Mouse (Mus musculus): Measurements from ENCODE around the gene Auh.
A peak's percentile ranks its signal among the peaks of the same experiment; 100 is the strongest.

Gene Auh

GRCm38 (mm10) chr13:52929209-52930171 is at the start of gene Auh:
TSS of gene Auh (minus strand) at chr13:52929681.
- peak; percentile 91 for DNase-seq (ENCODE audit: low read depth, low spot score)

DNA sequence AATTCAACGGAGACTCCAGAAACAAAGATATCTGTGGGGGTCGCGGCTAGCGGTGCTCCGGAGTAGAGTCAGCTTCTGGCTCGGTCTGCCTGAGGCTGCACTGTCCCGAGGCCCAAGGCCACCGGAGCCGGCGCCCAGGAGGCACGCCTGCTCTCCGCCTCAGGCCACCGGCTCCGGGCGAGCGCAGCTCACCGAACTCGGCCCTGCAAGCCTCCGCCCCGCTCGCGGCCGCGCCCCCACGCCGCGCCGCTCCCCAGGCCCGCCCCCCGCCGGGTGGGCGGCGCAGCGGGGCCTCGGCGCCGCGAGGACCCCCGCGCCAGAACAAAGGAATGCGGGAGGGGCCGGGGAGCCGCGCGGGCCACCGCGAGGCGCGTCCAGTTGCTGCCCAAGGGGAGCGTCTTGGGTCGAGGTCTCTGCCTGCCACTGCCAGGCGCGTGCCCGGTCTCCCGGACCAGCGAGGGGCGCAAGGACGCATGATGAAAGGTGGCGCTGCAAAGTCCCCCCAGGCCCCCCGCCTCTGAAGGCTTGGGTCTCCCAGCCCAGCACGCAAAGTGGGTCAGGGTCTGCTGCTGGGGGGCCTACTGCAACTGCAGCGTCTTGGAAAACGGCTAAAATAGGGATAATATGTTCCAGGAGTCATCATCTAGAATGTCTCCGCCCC is 49.0 kb upstream of the Auh start:
- peak; percentile 49 for DNase-seq (ENCODE audit: low read depth, low spot score)

DNA sequence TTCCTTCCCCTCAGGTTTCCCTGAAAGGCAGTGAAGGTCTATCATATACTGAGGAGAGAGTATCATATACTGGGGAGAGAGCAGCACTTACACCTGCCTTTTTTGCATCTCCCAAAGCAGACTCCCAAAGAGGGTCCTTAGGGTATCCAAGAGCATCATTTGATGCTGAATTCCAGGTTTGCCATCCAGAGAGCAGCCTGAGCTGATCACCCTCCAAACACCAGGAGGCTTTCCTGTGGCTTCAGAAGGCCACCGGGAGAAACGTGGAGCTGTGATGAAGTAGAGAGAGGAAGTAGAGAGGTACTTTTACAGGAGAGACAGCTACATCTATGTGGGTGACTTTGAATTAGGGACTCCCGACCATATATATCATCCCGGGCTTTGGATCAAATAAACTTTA is 48.3 kb upstream of the Auh start:
- DNase-seq (ENCODE audit: low read depth, low spot score) = no peak

DNA sequence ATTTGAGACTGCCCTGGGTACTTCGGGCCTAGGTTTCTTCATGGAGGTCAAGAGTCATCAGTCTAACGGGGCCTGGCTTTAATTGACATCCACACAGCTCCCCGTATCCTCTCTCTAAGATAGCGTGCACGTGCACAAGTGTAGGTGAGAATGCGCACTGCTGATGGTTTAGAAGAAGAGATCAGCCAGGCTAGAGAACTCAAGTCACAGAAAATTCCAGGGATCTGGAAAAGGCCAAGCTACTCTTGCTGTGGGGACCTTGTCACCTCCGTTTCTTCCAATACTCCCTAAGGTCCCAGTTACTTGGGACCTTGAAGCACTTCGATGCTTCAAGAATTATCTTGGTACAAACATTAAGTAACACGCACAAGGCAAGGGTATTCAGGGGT is 47.7 kb upstream of the Auh start:
- no peak for DNase-seq (ENCODE audit: low read depth, low spot score)

DNA sequence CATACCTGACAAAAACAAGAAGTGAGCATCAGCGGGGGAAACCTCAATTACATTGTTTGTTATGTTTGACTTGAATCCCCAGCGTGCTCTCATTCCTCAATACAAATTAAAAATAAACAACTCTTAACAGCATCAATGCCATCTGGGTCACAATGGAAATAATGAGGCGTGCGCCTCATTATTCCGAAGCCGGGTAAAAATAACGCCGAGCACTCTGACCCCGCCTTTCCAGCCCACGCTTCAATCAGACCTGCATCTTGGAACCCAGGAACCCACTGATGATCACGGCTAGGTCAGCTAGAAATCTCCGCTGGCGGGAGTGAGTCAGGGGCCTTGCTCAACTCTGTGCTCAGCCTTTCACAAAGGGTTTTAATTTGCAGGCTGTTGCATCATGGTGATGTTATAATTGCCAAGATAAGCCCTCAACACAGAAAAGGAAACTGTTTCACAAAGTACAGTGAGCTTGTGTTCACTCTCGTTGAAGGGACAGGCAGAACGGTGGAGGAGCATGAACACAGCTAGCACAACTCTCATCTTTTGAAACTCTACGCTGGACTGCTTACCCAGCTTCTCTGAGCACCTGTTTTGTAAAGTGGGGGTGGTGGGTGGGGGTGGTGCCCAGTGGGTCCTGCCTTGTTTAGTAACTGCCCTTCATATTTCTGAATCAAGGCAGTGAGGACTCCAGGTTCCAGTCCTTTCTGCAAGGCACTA is 47.2 kb upstream of the Auh start:
- no peak for DNase-seq (ENCODE audit: low read depth, low spot score)

GRCm38 (mm10) chr13:52976130-52976509 is 46.6 kb upstream of the Auh start:
- DNase-seq (ENCODE audit: low read depth, low spot score) = no peak

- DNase-seq (ENCODE audit: low read depth, low spot score) = no peak
These were observed 45.2 kb upstream of the Auh start for GRCm38 (mm10) chr13:52974676-52975075.

DNA sequence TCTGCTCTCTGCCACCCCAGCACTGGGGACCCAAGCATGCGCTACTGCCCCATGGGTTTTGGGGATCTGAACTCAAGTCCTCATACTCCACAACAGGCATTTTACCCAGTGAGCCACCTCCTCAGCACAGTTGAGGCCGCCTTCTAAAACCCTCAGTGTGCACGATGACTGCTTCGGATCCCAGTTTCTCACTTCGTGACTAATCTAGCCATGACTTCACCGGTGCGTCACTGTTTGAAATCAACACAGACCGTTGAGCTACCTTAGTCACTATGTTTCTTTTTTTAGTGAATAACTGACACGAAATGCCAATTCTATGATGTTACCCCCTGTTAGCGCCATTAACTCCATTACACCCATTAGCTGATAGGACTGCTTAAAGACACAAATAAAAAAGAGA is 43.9 kb upstream of the Auh start:
- no peak for DNase-seq (ENCODE audit: low read depth, low spot score)

GRCm38 (mm10) chr13:52972626-52973025 is 43.1 kb upstream of the Auh start:
- no peak for DNase-seq (ENCODE audit: low read depth, low spot score)

- DNase-seq (ENCODE audit: low read depth, low spot score) = no peak
These were observed 41.4 kb upstream of the Auh start for GRCm38 (mm10) chr13:52970876-52971275.

GRCm38 (mm10) chr13:52962922-52963321 is 33.4 kb upstream of the Auh start:
- DNase-seq (ENCODE audit: low read depth, low spot score) = no peak

- no peak for DNase-seq (ENCODE audit: low read depth, low spot score)
These were observed 32.9 kb upstream of the Auh start for GRCm38 (mm10) chr13:52962361-52962760.

- DNase-seq (ENCODE audit: low read depth, low spot score) = no peak
These were observed 24.5 kb upstream of the Auh start for GRCm38 (mm10) chr13:52953779-52954553.

- DNase-seq (ENCODE audit: low read depth, low spot score) = no peak
These were observed 19.7 kb upstream of the Auh start for GRCm38 (mm10) chr13:52949211-52949610.

- no peak for DNase-seq (ENCODE audit: low read depth, low spot score)
These were observed 18.1 kb upstream of the Auh start for GRCm38 (mm10) chr13:52947545-52947944.

DNA sequence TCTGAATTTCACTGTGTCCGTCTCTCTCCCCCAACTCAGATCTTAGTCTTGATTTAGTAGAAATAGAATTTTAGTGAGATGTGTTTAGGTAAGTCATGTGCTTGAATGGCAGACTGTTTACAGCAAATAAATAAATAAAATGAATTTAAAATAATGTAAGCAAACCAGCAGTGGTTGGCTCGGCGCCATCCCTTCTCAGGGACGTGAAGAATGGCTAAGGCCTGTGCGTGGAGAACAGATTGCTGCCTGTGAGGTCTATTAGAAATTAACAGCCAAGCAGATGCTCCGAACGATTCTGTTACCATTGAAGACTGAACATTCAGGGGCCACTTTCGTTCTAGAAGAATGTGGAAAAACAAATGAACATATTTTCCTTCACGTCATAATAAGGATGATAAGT is 16.3 kb upstream of the Auh start:
- no peak for DNase-seq (ENCODE audit: low read depth, low spot score)

- DNase-seq (ENCODE audit: low read depth, low spot score) = no peak
These were observed 14.6 kb upstream of the Auh start for GRCm38 (mm10) chr13:52944116-52944515.

GRCm38 (mm10) chr13:52942876-52943388 is 13.5 kb upstream of the Auh start:
- DNase-seq (ENCODE audit: low read depth, low spot score) = no peak

DNA sequence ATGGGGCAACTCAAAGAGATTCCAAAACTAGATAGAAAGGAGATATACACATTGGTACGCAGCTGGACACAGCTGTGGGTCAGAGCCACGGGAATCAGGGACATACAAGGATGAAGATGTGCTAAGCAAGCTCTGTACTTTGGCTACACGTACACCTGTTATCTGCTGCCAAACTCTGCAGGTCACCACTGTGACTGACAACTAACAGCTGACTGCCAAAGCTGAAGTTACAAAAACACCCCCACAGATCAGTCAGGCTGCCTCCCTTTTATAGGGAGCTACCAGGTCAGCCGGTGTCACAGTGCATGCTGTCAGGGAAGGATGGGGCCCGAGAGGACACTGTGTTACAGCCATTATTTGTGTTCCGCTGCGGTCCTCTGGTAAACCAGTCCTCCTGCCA is 11.5 kb upstream of the Auh start:
- DNase-seq (ENCODE audit: low read depth, low spot score) = no peak

GRCm38 (mm10) chr13:52930582-52930981 is 1.1 kb upstream of the Auh start:
- DNase-seq (ENCODE audit: low read depth, low spot score) = no peak

GRCm38 (mm10) chr13:52928392-52928791 is 1.1 kb downstream of the Auh start:
- no peak for DNase-seq (ENCODE audit: low read depth, low spot score)
